Mouse (Mus musculus): ENCODE results near the gene Uqcc2. TPM values are rescaled to one million over a fixed set of nuclear protein-coding genes. Genes with fewer than 3 reads are reported as not detected.

Gene Uqcc2
- total RNA-seq, 4 experiments from 2014 or later: 333 to 355 (median 345) TPM

DNA sequence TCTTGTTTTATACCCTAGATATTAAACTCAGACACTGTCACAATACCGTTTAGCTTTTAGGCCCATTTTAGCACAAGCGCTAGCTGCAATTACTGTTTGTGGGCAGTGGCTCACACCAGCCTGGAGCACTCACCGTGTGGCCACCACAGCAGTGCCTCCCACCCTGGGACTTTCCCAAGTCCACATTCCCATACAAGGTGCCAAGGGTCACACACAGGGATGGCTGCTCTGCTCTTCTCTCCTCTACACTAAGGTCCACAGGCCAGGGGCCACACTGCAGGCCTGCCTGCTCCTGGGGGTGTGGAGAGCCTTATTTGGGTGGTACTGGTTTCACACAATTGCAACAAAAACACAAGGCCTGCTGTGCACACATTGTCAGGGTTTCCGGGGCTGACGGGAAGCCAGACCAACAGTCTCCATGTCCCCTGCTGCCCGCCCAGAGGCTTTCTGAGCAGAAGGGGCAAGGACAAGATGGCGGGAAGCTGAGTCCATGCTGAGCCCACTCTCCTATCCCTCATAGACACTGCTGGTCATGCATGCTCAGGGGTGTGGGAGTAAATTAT is 9.8 kb downstream of the Uqcc2 start:
- DNase-seq (ENCODE audit: low spot score): no peak

- no peak for DNase-seq (ENCODE audit: low spot score)
These were observed 10.6 kb downstream of the Uqcc2 start for GRCm38 (mm10) chr17:27123103-27123502.

GRCm38 (mm10) chr17:27122701-27123100 is 11.0 kb downstream of the Uqcc2 start:
- no peak for DNase-seq (ENCODE audit: low spot score)

GRCm38 (mm10) chr17:27121781-27122180 is 11.9 kb downstream of the Uqcc2 start:
- DNase-seq (ENCODE audit: low spot score): no peak

DNA sequence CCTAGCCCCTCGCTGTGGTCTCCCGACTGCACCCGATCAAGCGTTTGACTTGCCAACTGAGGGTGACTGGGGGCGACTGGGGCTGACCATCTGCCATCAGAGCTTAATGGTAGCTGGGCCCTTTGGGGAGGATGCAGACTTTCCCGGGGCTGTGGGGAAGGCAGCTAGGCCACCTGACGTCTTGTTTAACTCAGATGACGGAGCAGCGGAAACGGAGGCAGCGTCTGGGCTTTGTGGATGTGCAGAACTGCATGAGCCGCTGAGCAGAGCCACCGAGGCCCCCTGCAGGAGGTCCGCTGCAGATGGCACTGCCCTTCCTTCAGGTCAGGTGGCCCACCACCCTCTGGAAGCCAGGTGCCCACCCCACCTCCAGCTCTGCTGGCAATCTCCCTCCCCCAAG is 12.4 kb downstream of the Uqcc2 start:
- DNase-seq (ENCODE audit: low spot score): no peak

GRCm38 (mm10) chr17:27120561-27121024 is 13.1 kb downstream of the Uqcc2 start:
- DNase-seq (ENCODE audit: low spot score): peak; percentile 50

DNA sequence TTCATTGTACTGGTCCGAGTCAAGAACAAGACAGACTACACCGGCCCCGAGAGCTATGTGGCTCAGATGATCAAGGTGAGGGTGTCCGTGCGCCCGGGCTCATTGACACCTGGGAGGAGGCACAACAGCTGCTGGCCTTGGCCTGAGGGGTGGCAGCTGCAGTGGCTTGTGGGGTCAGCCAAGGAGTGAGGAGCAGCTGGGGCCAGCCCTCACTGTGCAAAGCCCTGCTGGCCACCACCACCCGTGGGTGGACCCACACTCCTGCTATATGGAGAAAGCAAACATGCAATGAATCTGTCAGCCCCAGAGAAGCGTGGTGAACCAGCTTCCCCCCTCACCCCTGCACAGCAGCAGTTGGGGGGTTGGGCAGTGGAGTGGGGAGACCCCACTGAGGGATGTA is 13.8 kb downstream of the Uqcc2 start:
- no peak for DNase-seq (ENCODE audit: low spot score)

DNA sequence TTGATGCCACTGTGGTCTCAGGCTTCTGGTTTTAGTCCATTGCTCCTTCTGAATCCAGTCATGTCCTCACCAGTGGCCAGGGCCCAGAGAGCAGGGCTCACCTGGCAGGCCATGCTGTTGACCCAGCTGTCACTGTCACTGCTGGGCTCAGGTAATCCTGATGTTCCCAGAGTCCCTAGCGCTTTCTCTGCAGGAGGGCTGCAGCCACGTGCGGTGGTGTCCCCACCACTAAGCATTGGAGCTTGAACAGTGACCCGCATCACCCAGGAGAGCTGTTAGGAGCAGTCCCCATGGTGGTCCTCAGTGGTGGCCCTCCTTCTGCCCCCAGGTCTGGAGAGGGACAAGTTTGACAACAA is 14.2 kb downstream of the Uqcc2 start:
- no peak for DNase-seq (ENCODE audit: low spot score)

- no peak for DNase-seq (ENCODE audit: low spot score)
These were observed 14.8 kb downstream of the Uqcc2 start for GRCm38 (mm10) chr17:27118676-27119539.

DNA sequence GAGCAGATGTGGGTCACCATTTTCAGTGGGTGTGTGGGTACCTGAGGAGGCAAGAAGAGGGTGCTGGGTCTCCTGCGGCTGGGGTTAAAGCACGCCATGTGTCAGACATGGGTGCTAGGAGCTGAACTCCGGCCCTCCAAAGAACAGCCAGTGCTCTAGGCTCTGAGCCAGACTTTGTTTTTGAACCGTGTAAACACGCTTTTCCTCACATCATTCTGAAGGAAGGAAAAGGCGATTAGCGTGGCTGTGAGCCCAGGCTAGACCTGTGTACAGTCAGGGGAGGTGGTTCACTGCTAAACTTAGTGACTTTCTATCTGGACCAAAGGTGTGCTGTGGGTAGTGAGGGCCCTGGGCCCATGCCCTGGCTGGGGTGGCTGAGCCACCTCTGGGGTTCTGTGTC is 23.6 kb downstream of the Uqcc2 start:
- no peak for DNase-seq (ENCODE audit: low spot score)

DNA sequence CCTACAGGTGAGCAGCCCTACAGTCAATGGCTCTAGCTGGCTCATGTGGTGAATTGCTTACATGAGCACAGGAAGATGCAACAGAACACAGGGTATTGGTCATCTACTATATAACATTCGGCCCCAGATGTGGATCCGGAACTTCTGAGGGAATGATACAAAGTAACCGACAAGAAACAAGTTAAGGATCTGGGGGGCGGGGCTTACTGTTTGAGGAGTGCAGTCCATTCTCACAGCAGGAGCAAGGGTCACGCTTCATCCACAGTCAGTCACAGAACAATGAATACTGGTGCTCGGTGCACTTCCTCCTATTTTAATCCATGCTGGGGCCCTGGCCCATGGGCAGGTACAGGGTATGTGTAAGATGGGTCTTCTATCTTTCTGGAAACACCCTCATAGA is 25.8 kb downstream of the Uqcc2 start:
- DNase-seq (ENCODE audit: low spot score): no peak

DNA sequence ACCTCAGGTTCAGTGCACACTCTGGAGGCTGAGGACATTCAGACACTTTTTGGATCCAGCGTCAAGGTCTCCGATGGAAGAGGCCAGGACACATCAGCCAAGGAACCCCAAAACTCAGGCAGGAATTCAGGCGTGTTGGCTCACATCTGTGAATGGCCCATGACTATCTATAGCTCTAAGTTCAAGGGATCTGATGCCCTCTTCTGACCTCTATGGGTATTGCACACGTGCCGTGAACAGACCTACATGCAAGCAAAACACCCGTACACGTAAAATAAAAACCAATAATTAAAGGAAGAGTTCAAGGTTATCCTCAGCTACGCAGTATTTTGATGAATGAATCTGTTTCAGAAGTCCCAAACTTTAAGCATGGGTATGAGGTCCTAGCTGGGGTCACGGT is 27.0 kb downstream of the Uqcc2 start:
- no peak for DNase-seq (ENCODE audit: low spot score)

- DNase-seq (ENCODE audit: low spot score): no peak
These were observed 27.8 kb downstream of the Uqcc2 start for GRCm38 (mm10) chr17:27105698-27106470.

DNA sequence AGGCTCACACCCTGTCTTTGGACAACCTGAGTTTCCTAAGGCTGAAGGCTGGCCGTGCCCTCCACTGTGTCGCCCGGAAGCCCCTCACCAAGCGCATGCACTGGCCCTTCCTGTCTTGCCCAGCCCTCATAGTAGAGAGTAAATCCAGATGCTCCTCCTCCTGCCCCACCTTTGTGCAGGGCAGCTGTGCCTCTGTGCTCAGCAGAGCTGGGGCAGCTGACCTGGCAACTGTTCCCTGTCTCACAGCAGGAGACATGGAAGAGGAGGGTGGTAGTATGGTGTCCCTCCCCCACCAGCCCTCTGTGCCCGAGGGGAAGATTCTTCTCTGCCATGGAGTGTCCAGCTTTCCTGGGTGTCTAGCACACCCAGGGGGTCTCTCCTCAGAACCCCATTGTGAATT is 32.0 kb downstream of the Uqcc2 start:
- no peak for DNase-seq (ENCODE audit: low spot score)

DNA sequence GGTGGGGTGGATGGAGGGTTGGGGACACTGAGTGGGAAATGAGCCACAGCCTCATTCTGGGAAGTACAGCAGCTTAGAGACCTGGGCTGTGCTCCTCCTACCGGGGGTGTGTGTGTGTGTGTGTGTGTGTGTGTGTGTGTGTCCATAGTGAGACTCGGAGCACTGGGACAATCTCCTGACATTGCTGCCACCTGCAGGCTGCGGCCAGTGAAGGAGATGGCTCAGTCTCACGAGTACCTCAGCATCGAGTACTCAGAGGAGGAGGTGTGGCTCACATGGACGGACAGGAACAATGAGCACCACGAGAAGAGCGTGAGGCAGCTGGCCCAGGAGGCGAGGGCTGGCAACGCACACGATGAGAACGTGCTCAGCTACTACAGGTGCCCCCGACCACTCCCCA is 38.0 kb downstream of the Uqcc2 start:
- no peak for DNase-seq (ENCODE audit: low spot score)

DNA sequence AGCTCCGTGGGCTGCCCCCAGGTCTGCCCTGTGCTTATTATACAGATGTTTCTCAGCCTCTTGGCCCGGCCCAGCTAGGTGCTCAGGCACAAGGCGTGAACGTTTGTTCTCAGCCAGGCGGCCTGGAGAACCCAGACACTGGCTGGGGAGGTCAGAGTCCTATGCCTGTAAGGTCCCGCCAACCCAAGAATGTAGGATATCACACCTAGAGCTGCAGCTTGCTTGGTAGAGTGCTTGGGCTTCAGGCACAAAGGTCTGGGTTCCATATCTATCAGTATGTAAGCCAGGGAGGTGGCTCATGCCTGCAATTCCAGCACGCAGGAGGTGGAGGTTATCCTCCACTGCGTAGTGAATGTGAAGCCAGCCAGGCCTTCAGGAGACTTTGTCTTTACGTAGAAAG is 43.6 kb downstream of the Uqcc2 start:
- DNase-seq (ENCODE audit: low spot score): no peak

GRCm38 (mm10) chr17:27087426-27087825 is 46.3 kb downstream of the Uqcc2 start:
- DNase-seq (ENCODE audit: low spot score): no peak

- DNase-seq (ENCODE audit: low spot score): peak; percentile 21
These were observed 48.0 kb downstream of the Uqcc2 start for GRCm38 (mm10) chr17:27085676-27086075.

DNA sequence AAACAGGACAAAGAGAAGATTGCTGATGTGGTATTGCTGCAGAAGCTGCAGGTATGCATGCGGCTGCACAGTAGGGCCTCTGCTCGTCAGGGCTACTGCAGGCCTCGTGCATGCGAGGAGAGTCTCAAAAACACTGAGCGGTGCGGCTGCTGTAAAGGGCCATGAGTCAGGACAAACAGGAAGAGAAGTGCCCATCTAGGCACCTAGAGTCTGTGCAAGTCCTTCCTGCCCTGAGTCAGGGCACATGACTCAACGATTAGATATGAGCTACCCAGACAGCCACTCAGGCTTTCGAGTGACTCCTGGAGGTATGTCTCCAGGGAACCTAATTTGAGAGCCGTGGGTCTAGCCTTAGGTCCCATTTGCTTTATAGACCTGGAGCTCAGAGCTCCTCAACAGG is 50.1 kb downstream of the Uqcc2 start:
- DNase-seq (ENCODE audit: low spot score): no peak

GRCm38 (mm10) chr17:27082796-27083195 is 50.9 kb downstream of the Uqcc2 start:
- no peak for DNase-seq (ENCODE audit: low spot score)

GRCm38 (mm10) chr17:27081868-27082267 is 51.8 kb downstream of the Uqcc2 start:
- DNase-seq (ENCODE audit: low spot score): no peak

GRCm38 (mm10) chr17:27078499-27078898 is 55.2 kb downstream of the Uqcc2 start:
- DNase-seq (ENCODE audit: low spot score): no peak

GRCm38 (mm10) chr17:27077920-27078319 is 55.8 kb downstream of the Uqcc2 start:
- no peak for DNase-seq (ENCODE audit: low spot score)
